Mouse (Mus musculus): ENCODE measurements around the gene Jak1.

GRCm38 (mm10) chr4:101155541-101155940 is 109.5 kb downstream of the Jak1 start:
- TF ChIP-seq CTCF (IDR thresholded peaks at IDR 0.05; ENCODE audit: borderline replicate concordance, control insufficient read depth, extremely low read depth, insufficient read depth, low read length, poor library complexity): no peak
- no peak for TF ChIP-seq POLR2A (IDR thresholded peaks at IDR 0.05; ENCODE audit: control insufficient read depth, extremely low read depth, insufficient read depth, low read length, poor library complexity)

All from thymus, adult 2 months (tissue).